Mouse (Mus musculus) lung, adult 2 months (tissue): ENCODE data around the gene N4bp1.

Experiments used
- CTCF ChIP-seq: fragments of 200-500 bp; IDR thresholded peaks from 2 replicates; pipeline ENCODE4 v1.5.1; 2011; ENCODE audit warnings: mild to moderate bottlenecking, low read length, control low read depth; ENCODE audit not compliant: insufficient read depth
- POLR2A ChIP-seq: fragments of 200-500 bp; IDR thresholded peaks from 2 replicates; pipeline ENCODE4 v1.6.1; 2011; ENCODE audit warnings: low read depth, mild to moderate bottlenecking, control low read depth, low read length, borderline replicate concordance; ENCODE audit errors: extremely low read depth

- TF ChIP-seq CTCF (no peak), POLR2A (no peak)
These were observed 13.6 kb downstream of the N4bp1 start for GRCm38 (mm10) chr8:86871421-86871820.
